Mouse (Mus musculus) hindbrain, embryonic 16.5 days (tissue): ENCODE measurements around the gene Tec. TPM values are rescaled to one million over a fixed set of nuclear protein-coding genes. Genes with fewer than 3 reads are reported as not detected.

ENCODE experiments used
- ATAC-seq: fragments of 200-750 bp; cut with Nextera tagmentation; 2 replicates; pipeline ENCODE4 v1.8.0; 2017; ENCODE audit warnings: moderate TSS enrichment, moderate library complexity
- H3K27ac ChIP-seq: fragments of 300-500 bp; sonication (generic); 2 replicates; pipeline ENCODE4 v1.5.1; 2014; ENCODE audit warnings: low read depth, mild to moderate bottlenecking, control low read depth, low read length, moderate library complexity
- H3K27me3 ChIP-seq: fragments of 300-500 bp; sonication (generic); replicated peaks from 2 replicates; pipeline ENCODE4 v1.6.1; 2014; ENCODE audit warnings: low read length; ENCODE audit not compliant: control insufficient read depth, insufficient read depth
- H3K36me3 ChIP-seq: fragments of 300-500 bp; sonication (generic); 2 replicates; pipeline ENCODE4 v1.6.1; 2014; ENCODE audit warnings: mild to moderate bottlenecking, low read length, moderate library complexity, mixed read lengths; ENCODE audit not compliant: control insufficient read depth, insufficient read depth
- H3K4me1 ChIP-seq: fragments of 300-500 bp; sonication (generic); 2 replicates; pipeline ENCODE4 v1.6.1; 2014; ENCODE audit warnings: low read depth, low read length; ENCODE audit not compliant: control insufficient read depth, insufficient read depth
- H3K4me2 ChIP-seq: fragments of 300-500 bp; sonication (generic); 2 replicates; pipeline ENCODE4 v1.6.1; 2014; ENCODE audit warnings: mild to moderate bottlenecking, low read length, control low read depth, moderate library complexity
- H3K4me3 ChIP-seq: fragments of 300-500 bp; sonication (generic); 2 replicates; pipeline ENCODE4 v1.5.1; 2014; ENCODE audit warnings: mild to moderate bottlenecking, low read length, control low read depth, moderate library complexity
- H3K9ac ChIP-seq: fragments of 300-500 bp; sonication (generic); 2 replicates; pipeline ENCODE4 v1.6.1; 2014; ENCODE audit warnings: low read depth, mild to moderate bottlenecking, control low read depth, low read length, moderate library complexity
- H3K9me3 ChIP-seq: fragments of 300-500 bp; sonication (generic); 2 replicates; pipeline ENCODE4 v1.6.1; 2014; ENCODE audit warnings: mild to moderate bottlenecking, low read length, moderate library complexity; ENCODE audit not compliant: control insufficient read depth
- WGBS: fragments of 180-500 bp; shearing (Covaris S2); extraction: QIAGEN DNeasy Blood & Tissue Kit; methylation state at CpG from one replicate; pipeline ENCODE4 v1.1.7; 2014; 5-methylcytosine and 5-hydroxymethylcytosine counted together
- polyA plus RNA-seq: library from polyadenylated mRNA; unstranded; fragments of >200 nt; fragmentation: Nextera tagmentation; extraction: Ambion mirVana; gene quantifications from 2 replicates; pipeline ENCODE4 v1.2.1, GENCODE M21; 2015

The Tec gene
- polyA plus RNA-seq, 1 experiment from 2014 or later, result 8.4 TPM

DNA sequence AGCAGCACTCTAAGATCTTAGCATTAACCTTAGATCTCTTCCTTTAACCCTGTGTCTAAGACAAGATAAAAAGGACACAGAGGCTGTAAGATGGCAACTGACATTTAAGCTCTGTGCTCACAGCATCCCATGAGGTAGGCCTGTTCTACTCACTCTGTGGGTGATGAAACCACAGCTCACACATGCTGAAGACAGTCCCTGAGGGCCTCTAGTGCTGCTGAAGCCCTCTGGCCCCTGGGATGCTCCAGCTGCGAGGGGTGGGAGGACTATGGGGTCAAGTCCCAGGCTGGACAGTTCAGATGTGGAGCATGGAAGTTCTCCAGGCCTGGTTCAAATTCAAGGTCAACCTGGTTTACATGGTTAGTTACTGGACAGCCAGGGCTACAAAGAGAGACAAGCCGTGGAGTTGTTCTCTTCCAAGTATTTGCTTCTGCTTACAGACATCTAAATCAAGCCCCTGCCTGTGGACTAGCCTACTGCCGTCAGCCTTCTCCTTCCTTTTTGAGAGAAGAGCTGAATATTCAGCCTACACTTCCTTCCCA, 74.9 kb downstream of the Tec start:
- H3K4me2 ChIP-seq, result no peak overlapping the region
- ATAC-seq, result no peak
- H3K36me3 ChIP-seq, result no peaks in the 10 kb centered on the region
- no peaks in the 10 kb centered on the region for H3K9me3 ChIP-seq
- H3K9ac ChIP-seq, result no peak overlapping the region
- no peak overlapping the region for H3K27ac ChIP-seq
- 83% methylated on average over 3 of the region's 3 CpGs for WGBS
- no peak overlapping the region for H3K4me3 ChIP-seq
- H3K27me3 ChIP-seq, result no peaks in the 10 kb centered on the region
- no peaks in the 10 kb centered on the region for H3K4me1 ChIP-seq

GRCm38 (mm10) chr5:72791789-72792188, 76.5 kb downstream of the Tec start:
- Histone ChIP-seq H3K9me3 (no peaks in the 10 kb centered on the region), H3K4me2 (no peak overlapping the region), H3K9ac (no peak overlapping the region), H3K27me3 (no peaks in the 10 kb centered on the region), H3K4me1 (no peaks in the 10 kb centered on the region), H3K27ac (no peak overlapping the region), H3K36me3 (no peaks in the 10 kb centered on the region), H3K4me3 (no peak overlapping the region)
- no peak for ATAC-seq
- WGBS, result 34% methylated on average over 6 of the region's 6 CpGs

DNA sequence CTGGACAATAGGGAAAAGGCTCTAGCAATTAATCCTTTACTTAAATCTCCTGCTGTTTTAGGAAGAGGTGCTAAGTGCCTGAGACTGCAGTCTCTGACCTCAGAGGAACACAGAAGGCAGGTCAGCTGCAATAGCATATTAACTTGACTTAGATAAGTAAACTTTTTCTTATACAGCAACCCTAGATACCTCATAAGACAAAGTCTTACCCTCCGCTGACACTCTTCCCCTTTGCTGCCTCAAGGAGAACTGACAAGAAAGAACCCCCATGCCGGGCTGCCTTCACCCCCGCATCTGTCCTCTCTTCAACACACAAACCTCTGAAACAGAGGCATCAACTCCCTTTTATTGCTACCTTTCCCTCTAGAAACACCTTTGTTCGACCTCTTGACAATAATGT, 76.9 kb downstream of the Tec start:
- WGBS, result 71% methylated on average over 4 of the region's 4 CpGs
- Histone ChIP-seq H3K9ac (no peak overlapping the region), H3K4me2 (no peak overlapping the region), H3K27me3 (no peaks in the 10 kb centered on the region), H3K9me3 (no peaks in the 10 kb centered on the region), H3K27ac (no peak overlapping the region), H3K4me3 (no peak overlapping the region), H3K4me1 (no peaks in the 10 kb centered on the region), H3K36me3 (no peaks in the 10 kb centered on the region)
- no peak for ATAC-seq

DNA sequence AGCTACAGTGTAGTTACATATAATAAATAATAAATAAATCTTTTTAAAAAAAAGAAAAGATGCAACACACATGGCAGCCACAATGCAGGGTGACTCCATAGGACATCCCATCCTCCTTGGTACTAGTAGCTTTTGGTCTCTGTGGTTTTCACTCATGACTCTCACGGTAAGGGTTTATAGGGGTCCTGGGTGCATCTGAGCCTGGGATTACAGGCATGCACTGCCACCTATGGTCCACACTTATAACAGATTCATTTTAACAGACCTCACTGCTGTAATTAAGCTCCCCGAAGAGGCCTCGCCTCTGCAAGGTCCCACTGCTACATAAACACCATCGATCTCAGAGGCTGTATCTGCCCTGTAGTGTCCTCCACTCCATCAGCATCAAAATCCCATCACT, 82.8 kb downstream of the Tec start:
- no peak for ATAC-seq
- Histone ChIP-seq H3K4me2 (no peak overlapping the region), H3K36me3 (no peaks in the 10 kb centered on the region), H3K4me3 (no peak overlapping the region), H3K27ac (no peak overlapping the region), H3K9ac (no peak overlapping the region), H3K4me1 (no peaks in the 10 kb centered on the region), H3K9me3 (no peaks in the 10 kb centered on the region), H3K27me3 (no peaks in the 10 kb centered on the region)
- WGBS, result 82% methylated on average over 4 of the region's 4 CpGs

- no peak for ATAC-seq
- Histone ChIP-seq H3K36me3 (no peaks in the 10 kb centered on the region), H3K4me3 (no peak overlapping the region), H3K27me3 (no peaks in the 10 kb centered on the region), H3K9me3 (no peaks in the 10 kb centered on the region), H3K9ac (no peak overlapping the region), H3K4me1 (no peaks in the 10 kb centered on the region), H3K27ac (no peak overlapping the region), H3K4me2 (no peak overlapping the region)
- 90% methylated on average over 3 of the region's 3 CpGs for WGBS
Measured at GRCm38 (mm10) chr5:72784719-72785118, 83.6 kb downstream of the Tec start.

DNA sequence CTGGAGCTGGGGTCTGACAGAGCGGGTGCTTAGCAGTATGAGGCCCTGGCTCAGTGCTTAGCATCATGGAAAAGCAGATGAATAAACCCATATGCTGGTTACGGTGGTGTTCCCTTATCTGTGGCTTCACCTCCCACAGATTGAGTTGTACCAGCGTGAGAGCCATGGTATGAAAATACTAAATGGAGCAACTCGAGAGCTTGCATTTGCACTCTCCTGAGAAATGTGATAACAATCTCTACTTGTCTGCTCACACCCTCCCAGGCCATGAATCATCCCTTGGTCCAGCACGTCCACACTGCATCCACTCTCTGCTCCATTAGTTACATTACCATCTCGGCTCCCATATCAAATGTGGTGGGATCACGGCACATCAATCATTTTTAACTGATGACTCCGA, 84.3 kb downstream of the Tec start:
- no peak overlapping the region for H3K4me2 ChIP-seq
- no peaks in the 10 kb centered on the region for H3K27me3 ChIP-seq
- ATAC-seq, result no peak
- no peak overlapping the region for H3K9ac ChIP-seq
- H3K4me1 ChIP-seq, result no peaks in the 10 kb centered on the region
- no peak overlapping the region for H3K27ac ChIP-seq
- H3K36me3 ChIP-seq, result no peaks in the 10 kb centered on the region
- no peaks in the 10 kb centered on the region for H3K9me3 ChIP-seq
- no peak overlapping the region for H3K4me3 ChIP-seq
- 78% methylated on average over 8 of the region's 8 CpGs for WGBS

GRCm38 (mm10) chr5:72783123-72783522, 85.2 kb downstream of the Tec start:
- Histone ChIP-seq H3K27ac (no peak overlapping the region), H3K4me2 (no peak overlapping the region), H3K27me3 (no peaks in the 10 kb centered on the region), H3K9me3 (no peaks in the 10 kb centered on the region), H3K4me1 (no peaks in the 10 kb centered on the region), H3K9ac (no peak overlapping the region), H3K36me3 (no peaks in the 10 kb centered on the region), H3K4me3 (no peak overlapping the region)
- WGBS, result 96% methylated on average over 7 of the region's 7 CpGs
- no peak for ATAC-seq

DNA sequence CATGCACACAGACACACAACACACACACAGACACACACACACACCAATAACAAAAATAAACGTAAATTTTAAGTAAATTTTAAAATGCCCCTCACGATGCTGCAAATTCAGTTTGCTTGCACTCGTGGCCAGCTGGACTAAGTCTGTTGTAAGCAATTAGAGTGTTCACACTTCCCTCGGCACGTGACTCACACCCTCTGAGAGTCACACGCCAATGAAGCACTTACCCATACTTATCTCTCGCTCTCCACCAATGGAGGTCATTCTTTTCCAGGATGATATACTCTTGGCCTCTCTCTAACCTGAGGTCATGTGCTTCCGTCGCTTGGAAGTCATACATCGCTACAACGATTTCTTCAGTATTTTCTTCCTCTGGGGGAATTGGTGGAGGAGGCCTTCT, 86.5 kb downstream of the Tec start:
- Histone ChIP-seq H3K36me3 (no peaks in the 10 kb centered on the region), H3K4me1 (no peaks in the 10 kb centered on the region), H3K4me2 (no peak overlapping the region), H3K27me3 (no peaks in the 10 kb centered on the region), H3K4me3 (no peak overlapping the region), H3K27ac (no peak overlapping the region), H3K9me3 (no peaks in the 10 kb centered on the region), H3K9ac (no peak overlapping the region)
- 87% methylated on average over 11 of the region's 11 CpGs for WGBS
- no peak for ATAC-seq

DNA sequence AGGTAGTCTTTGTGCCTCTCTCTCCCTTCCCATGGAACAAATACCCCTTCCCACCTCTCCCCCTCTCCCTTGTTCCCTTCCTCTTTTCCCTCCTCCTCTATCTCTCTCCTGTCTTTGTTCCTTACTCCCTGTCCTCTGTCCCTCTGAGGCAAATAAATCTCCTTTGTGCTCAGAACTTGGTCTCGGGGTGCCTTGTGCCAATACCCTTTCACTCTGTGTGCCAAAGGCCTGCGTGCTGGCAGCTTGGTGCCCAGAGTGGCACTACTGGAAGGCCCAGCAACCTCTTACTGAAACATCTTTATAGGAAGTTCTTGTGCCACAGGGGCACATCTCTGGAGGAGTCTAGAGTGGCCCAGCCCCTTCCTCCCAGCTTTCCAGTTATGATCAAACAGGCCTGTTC, 91.7 kb downstream of the Tec start:
- ATAC-seq, result peak; percentile 52; the same call in 1 of the 2 replicates
- WGBS, result 59% methylated on average over 2 of the region's 2 CpGs
- Histone ChIP-seq H3K4me2 (no peak overlapping the region), H3K27ac (no peak overlapping the region), H3K9me3 (no peaks in the 10 kb centered on the region), H3K4me3 (no peak overlapping the region), H3K4me1 (no peaks in the 10 kb centered on the region), H3K9ac (no peak overlapping the region), H3K27me3 (no peaks in the 10 kb centered on the region), H3K36me3 (no peaks in the 10 kb centered on the region)

DNA sequence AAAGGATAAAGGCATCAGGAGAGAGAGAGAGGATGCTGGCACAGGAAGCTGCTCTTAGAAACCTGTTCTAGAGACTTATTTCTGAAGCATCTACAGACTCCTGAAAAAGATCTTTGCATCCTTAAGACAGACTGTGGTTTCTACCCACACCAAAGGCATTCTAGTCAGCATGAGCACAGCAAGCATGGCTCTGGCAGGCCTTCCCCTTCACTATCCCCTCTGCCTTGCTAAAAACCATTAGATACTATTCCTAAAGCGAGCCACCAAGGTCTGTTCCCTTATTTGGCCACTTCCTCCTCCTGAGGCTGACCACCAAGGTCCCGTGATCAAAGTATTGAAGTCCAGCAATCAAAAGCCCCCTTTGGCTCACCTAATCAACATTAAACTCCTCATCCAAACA, 92.2 kb downstream of the Tec start:
- Histone ChIP-seq H3K9ac (no peak overlapping the region), H3K4me3 (no peak overlapping the region), H3K4me1 (no peaks in the 10 kb centered on the region), H3K27ac (no peak overlapping the region), H3K36me3 (no peaks in the 10 kb centered on the region), H3K4me2 (no peak overlapping the region), H3K9me3 (no peaks in the 10 kb centered on the region), H3K27me3 (no peaks in the 10 kb centered on the region)
- ATAC-seq, result no peak
- WGBS, result 65% methylated on average over 2 of the region's 2 CpGs
